Mouse (Mus musculus) liver, adult 2 months (tissue): ENCODE results near the gene Glis1.

Experiments used
- CTCF ChIP-seq: fragments of 200-500 bp; IDR thresholded peaks from 2 replicates; pipeline ENCODE4 v1.5.1; 2011; ENCODE audit warnings: low read depth, low read length, control low read depth
- POLR2A ChIP-seq: fragments of 200-500 bp; IDR thresholded peaks from 2 replicates; pipeline ENCODE4 v1.6.1; 2011; ENCODE audit warnings: low read length, control low read depth; ENCODE audit not compliant: insufficient read depth; ENCODE audit errors: extremely low read depth

- TF ChIP-seq CTCF (no peak), POLR2A (no peak)
Observed at GRCm38 (mm10) chr4:107484221-107484575, 49.8 kb downstream of the Glis1 start.
